Mouse (Mus musculus): ENCODE measurements around the gene Wdr5.

Wdr5 gene

DNA sequence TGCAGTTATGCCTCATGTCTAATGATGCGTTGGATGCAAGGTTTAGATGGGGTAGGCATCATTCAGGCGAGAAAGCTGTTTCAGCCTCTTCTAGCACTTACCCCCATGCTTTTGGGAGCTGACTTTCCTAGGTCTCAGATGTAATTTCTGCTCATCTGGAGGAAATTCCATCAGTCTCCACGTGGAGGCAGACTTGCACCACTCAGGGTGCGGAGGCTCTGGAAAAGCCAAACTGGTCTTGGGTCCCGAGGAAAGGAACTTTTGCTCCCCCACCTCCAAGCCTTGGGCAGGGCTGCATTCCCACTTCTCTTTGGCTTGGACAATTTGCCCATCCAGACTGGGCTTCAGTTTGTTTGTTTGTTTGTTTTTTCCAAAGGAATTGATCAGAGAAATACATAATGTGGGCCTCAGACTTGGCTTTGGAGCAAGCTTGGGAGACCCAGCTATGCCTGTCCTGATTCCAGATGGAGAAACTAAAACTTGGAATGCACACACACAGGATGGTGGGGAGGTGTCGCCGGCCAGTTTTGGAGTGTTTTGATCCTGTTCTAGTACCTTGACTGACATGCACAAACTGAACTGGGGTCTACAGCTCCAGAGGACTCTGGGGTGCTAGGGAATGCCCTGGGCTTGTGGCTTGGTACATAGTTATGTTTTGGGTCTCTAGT lies 37.8 kb downstream of the Wdr5 start:
- peak; percentile 19 for DNase-seq (ENCODE audit: low spot score)

DNA sequence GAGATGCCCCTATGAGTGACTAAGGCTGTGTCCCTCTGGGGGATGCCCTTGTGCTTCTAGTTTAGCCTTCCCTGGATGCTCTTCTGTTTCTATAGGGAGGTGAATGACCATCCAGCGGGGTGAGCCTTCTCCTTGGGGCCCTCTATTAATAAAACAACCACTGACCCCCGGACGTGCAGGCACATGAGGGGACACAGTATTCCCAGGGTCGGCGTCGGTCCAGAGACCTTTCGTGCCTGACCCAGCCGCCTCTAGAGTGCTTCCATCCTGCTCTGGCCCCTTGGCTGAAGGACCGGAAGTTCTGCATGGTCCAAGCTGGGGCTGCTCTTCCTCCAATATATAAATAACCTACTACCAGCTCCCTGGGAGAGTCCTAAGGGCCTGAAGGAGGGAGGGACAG lies 39.4 kb downstream of the Wdr5 start:
- no peak for DNase-seq (ENCODE audit: low spot score)

DNA sequence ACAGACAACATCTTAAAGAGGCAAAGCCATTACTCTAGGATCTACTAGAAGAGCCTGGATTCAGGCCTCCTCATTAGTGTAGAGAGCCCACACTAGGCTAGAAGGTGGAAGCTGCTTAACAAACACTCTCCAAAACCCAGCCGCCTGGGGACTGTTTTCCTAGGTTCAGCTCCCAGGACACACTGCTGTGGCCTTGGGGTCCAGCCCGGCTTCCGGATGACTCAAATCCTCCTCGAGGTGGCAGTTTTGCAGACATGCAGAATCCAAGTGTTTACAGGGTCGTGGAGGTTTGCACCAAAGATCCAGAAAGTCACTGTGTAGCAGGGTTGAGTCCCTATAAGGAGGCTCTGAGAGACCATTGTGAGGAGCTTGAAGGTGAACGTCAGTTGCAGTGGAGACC lies 42.0 kb downstream of the Wdr5 start:
- no peak for DNase-seq (ENCODE audit: low spot score)

DNA sequence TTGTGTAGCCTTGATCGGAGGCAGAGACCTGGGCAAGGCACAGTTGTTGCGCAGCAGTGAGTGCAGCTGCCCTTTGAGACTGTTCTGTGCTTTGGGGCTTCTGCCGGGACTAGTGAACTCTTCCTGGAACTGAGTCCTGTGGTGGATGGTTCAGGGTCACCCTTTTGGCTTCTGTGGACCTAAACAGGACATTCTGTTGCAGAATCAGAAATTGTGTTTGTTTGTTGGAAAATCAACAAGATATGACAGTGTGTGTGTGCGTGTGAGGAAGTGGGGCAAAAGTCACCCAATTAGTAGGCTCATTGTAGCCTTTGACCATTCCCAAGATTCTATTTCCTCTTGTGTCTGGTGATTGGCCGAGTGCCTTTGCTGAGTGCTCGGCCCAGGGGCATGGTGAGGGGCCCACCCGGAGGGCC lies 45.8 kb downstream of the Wdr5 start:
- DNase-seq (ENCODE audit: low spot score) = no peak

DNA sequence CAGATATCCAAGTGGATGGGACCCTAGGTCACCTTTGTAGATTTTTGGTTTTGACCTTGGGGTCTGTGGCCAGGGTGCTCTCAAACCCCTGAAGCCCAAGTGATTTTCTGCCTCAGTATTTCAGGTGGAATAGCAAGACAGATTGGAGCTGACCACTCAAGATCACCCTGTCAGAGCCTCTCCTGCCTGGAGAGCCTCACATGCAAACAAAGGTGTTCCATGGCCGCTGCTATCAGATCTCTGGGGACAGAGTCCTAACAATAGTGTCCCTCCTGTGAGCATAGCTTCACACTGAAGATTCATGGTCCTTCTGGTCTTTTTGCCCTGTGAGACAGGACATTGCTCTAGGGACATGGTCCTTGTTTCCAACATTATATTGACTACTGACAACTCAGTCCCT lies 46.2 kb downstream of the Wdr5 start:
- DNase-seq (ENCODE audit: low spot score) = no peak

DNA sequence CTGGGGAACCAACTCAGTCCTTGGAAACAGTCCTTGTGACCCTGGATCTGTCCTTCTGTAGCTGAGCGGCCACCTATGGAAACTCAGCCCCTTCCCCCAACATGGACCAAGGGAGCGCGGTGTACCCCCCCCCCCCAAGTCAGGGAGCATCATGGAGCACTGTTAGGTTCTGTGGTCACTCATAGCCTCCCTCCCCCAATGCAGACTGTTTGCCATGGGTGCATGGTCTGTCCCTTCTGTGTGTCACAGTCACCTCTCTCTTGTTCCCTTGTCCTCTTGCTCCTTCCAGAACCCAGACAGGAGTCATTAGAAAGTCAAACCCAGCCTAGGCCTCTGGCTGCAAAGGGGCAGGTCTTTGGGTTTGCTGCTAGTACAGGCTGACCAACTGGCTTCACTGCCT lies 46.9 kb downstream of the Wdr5 start:
- DNase-seq (ENCODE audit: low spot score) = no peak

DNA sequence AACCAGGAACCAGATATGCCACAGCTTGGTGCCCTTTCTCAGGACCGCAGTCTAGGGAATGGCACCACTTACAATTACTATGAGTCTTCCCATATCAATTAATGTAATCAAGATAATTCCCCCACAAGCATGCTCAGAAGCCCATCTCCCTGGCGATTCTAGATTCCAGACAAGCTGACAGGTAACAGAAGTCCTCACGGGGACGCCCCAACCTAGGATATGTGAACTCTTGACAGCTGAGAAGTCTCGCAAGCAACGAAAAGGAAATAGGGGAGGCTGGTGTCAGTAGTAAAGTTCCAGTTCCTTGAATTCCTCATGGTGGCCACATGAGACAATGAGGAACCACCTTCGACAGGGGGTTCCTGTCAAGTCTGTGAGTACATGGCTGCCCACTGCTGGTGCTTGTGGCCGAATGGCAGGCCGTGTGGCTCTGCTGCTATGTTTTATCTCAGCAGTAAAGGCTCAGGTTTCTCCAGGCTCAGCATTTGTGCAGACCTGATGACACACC lies 48.7 kb downstream of the Wdr5 start:
- no peak for DNase-seq (ENCODE audit: low spot score)

DNA sequence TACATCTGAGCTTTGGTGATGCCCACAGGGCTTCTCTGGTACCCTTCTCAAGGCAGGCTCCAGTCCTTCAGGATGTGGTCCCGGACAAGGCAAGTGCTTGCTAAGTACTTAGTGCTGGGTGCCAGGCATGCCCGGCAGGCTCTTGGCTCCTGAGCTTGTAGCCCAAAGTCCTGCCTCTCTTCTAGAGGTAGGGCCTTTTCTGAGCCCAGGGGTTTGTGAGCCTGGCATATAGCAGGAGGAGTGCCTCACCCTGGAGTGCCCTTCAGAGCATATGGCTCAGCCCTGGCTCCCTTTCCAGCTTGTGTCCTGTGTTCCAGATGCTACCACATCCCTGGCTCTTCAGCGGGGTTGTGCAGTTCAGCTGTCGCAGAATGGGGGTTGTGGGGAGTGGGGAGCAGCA lies 49.7 kb downstream of the Wdr5 start:
- no peak for DNase-seq (ENCODE audit: low spot score)

DNA sequence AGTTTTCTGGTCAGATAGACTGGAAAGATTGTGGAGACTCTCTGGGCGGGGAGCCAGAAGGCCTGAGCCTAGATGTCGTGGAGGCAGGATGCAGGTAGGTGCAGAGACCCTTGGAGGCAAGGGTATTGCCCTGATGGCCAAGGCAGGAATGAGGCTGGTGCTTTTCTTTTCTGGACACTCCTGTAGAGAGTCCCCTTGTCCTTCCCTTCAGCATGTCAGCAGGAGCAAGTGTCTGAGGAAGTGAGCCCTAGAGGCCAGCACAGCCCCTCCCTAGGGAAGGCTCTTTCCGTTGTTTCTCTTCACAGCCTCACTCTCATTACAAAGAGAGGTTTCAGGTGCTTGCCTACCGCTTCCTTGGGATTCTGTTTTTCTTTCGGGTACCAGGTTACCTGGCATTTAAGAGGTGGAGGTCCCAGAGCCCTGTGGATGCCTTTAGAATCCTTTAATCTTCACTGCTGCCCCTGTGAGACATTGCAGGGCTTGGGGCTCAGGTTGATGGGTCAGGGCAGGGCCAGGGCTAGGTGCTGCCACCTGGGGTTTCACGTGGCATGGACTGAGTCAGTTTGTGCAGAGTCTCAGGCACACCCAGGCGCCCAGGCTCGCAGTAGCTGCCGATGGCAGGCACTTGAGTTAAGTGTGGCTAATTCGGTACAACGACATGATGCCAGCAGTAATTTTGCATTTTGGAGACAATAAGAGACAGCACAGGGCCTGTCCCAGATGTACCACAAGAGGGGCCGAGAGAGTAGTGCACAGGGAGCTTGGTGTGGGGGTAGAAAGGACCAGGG lies 50.6 kb downstream of the Wdr5 start:
- no peak for DNase-seq (ENCODE audit: low spot score)

DNA sequence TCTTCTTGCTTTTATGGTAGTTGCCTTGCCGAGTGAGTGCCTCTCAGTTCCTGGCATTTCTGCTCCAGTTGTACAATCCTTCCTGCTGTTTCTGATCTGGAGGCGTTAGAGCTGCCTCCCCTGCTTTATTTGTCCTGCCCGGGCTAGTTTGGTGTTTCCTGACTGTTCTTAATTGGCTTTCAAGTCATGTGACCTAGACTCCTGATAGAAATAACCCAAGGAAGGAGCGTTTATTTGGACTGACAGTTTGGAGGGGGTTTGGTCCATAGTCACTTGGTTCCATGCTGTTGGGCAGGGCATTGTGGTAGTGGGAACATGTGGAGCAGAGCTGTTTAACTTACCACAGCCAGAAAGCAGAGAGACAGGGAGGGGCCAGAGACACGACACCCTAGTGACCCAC lies 55.9 kb downstream of the Wdr5 start:
- DNase-seq (ENCODE audit: low spot score) = no peak

DNA sequence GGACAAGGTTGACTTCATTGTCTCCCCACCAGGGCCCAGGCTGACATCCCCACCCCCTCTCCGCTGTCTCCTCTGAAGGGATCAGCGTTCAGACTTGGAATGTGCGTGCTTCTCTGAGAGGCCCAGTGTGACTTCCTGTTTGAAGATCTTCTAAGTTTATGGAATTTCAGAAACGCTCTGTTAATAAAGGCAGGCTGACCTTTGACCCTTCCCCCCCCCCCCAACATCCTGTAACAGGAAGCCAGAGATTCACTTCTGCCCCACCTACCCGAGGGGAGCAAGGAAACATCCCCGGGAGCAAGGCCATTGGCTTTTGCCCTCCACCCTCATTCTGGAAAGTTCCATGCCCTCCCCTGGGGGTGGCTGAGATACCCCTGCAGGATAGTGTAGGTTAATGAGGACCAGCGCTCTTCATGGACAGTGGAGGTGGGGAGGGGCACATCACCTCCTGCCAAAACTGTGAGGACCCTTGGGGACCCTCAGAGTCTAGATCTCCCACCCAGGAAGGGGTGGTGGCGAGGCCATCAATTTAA lies 57.4 kb downstream of the Wdr5 start:
- DNase-seq (ENCODE audit: low spot score) = no peak

DNA sequence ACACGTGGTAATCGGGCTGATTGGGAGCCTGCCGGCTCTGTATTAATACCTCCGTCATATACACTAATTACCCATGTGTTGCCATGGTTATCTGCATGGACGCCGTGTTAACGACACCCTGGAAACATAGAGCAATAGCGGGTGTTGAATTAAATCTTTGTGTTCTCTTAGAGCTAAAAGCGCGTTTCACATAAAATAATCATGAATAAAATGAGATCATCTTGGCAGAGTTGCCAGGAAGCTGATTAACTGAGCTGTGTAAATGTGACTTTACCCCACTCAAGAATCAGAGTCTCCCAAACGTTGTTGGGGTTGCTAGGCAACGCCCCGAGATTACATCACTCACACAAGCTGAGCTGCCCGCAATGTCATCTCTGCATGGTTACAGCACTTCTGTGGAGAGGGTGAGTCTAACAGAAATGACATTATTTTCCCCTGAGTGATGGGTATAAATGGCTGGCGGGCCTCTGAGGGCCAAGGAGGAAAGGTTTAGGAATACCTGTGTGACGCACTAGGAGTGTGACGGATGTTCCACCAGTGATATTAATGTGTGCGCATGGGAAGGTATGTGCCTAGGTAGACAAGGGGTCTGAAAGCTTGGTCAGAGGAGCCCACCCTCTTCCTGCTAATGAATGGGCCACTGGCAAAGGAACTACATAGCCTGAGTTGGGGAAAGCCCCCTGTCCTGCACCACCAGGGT lies 58.1 kb downstream of the Wdr5 start:
- no peak for DNase-seq (ENCODE audit: low spot score)

DNA sequence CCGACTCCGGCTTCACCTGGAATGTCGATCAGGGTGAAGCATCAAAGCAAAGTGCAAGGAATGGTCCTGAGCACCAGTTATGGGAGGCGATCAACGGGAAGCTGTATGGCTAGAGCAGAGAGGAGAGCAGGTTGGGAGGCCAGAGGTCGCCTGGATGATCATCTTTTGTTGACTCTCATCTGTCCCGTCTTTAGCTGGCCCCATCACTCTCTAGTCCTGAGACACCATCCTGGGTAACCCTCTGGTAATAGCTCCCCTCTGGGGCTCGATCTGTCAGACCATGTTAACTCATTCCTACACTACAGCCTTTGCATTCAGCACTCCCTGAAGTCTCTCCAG lies 58.6 kb downstream of the Wdr5 start:
- DNase-seq (ENCODE audit: low spot score) = no peak

DNA sequence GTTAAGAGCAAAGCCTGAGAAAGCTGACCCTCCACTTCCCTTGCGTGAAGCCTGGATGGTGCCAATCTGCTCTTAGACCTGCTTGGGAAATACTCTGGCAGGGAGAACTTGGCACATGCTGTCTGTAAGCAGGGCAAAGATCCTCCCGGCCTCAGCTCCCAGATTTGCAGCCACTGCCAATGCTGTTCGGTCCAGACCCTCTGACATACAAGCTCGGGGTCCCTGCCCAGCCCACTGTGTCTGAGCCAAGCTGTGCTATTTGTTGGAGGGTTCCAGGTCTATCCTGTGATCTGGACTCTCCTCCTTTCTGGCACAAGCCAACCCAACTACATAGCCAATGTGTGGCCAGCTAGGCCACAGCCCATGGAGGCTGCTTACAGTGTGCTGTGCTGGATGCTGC lies 61.5 kb downstream of the Wdr5 start:
- DNase-seq (ENCODE audit: low spot score) = no peak

DNA sequence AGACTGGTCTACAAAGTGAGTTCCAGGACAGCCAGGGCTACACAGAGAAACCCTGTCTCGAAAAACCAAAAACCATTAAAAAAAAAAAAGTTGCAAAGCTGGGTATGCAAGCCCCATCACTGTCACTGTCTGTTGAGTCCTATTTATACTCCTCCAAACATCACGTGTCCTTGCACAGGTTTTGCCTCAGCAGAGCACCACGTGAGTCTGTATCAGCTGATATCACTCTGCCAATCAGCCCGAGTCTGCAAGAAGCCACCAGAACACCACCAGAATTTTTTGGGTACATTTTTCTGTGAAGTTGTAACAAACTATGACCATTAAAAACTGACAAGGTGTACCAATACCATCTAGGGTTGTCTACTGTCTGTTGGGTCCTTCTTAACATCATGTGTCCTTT lies 63.6 kb downstream of the Wdr5 start:
- no peak for DNase-seq (ENCODE audit: low spot score)

DNA sequence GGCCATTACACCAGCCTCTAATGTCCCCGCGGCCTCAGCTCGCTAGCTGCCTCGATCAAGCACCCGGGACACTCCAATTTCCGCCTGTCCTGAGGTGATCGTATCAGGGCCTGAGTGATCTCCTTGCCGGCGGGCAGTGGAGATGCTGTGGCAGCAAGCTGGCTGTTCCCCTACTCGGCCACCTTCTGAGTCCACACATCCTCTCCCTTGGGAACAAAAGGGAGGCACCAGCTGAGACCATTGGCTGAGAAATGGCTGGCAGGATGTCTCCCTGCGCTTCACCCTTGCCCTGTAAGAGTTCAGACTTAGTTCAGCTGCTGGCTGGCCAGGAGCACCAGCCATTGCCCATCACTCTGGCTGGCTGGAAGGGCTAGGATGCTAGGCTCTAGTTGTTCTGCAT lies 67.2 kb downstream of the Wdr5 start:
- DNase-seq (ENCODE audit: low spot score) = no peak

DNA sequence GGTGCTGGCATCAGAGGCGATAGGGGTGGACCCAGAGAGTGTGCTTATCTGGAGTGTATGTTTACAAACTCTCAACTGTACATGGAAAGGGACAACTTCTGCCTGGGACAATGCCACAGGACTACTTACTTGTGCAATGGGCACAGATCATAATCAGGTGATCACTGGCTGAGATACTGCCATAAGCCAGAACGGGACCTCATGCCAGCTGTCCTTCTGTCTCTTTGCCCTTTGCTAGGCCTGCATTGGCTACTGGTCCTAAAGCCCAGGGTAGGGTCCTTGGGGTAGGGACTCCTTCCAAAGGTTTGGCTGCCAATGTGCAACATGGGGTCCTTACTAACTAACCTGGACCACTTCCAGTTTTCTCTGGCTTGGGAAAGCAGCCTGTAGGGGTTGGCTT lies 68.1 kb downstream of the Wdr5 start:
- no peak for DNase-seq (ENCODE audit: low spot score)

DNA sequence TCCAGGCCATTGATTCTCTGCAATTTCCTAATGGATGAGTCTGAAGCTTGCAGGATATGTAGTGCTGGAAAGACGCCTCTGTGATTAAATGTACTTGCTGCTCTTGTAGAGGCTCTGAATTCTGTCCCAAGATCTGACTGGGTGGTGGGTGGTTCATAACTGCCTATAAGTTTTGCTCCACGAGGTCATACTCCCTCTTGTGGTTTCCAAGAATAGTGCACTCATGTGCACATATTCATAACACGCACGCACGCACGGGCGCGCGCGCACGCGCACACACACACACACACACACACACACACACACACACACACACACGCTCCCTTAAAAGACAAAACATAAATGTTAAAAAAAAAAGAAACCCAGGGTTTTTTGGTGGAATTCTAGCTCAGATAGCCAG lies 69.6 kb downstream of the Wdr5 start:
- no peak for DNase-seq (ENCODE audit: low spot score)

Measured in T-cell, adult 2 months (primary cell).